Mouse (Mus musculus) cerebellum, postnatal 4 days (tissue): ENCODE measurements around the gene Sdad1.
A peak's percentile ranks its signal among the peaks of the same experiment; 100 is the strongest.

ENCODE experiments used
- DNase-seq, 2 experiments: peaks; one replicate each; pipeline ENCODE4 v3.0.0; 2022; ENCODE audit warnings: low spot score in 2 of 2, mixed read lengths in 1 of 2

Sdad1 gene

GRCm38 (mm10) chr5:92312046-92312715, 1.9 kb upstream of the Sdad1 start:
- peak; percentile 72 to 89 for DNase-seq

GRCm38 (mm10) chr5:92304291-92304690, 6.0 kb downstream of the Sdad1 start:
- no peak for DNase-seq

- DNase-seq = no peak
Observed at GRCm38 (mm10) chr5:92302149-92302840, 8.0 kb downstream of the Sdad1 start.

GRCm38 (mm10) chr5:92294525-92294924, 15.8 kb downstream of the Sdad1 start:
- DNase-seq = no peak

GRCm38 (mm10) chr5:92291652-92292414, 18.4 kb downstream of the Sdad1 start:
- no peak for DNase-seq

GRCm38 (mm10) chr5:92287840-92288239, 22.4 kb downstream of the Sdad1 start:
- DNase-seq = no peak

GRCm38 (mm10) chr5:92283107-92283506, 27.2 kb downstream of the Sdad1 start:
- no peak for DNase-seq

- no peak for DNase-seq
Observed at GRCm38 (mm10) chr5:92282571-92282970, 27.7 kb downstream of the Sdad1 start.

GRCm38 (mm10) chr5:92278942-92279537, 31.2 kb downstream of the Sdad1 start:
- no peak for DNase-seq

- peak; percentile 58 to 67 for DNase-seq
Observed at GRCm38 (mm10) chr5:92277437-92278394, 32.6 kb downstream of the Sdad1 start, which contains the start of gene Naaa. Gene Naaa, minus strand, starts transcription at chr5:92278170.

- DNase-seq = no peak
Observed at GRCm38 (mm10) chr5:92270496-92270895, 39.8 kb downstream of the Sdad1 start.

GRCm38 (mm10) chr5:92263761-92264359, 46.4 kb downstream of the Sdad1 start:
- DNase-seq = peak in 1 of 2 experiments; percentile 68

GRCm38 (mm10) chr5:92262646-92263045, 47.6 kb downstream of the Sdad1 start:
- no peak for DNase-seq

- DNase-seq = no peak
Observed at GRCm38 (mm10) chr5:92256218-92256617, 54.1 kb downstream of the Sdad1 start, which contains the start of gene Ppef2. Gene Ppef2, minus strand, starts transcription at chr5:92256278.

GRCm38 (mm10) chr5:92254476-92254875, 55.8 kb downstream of the Sdad1 start:
- no peak for DNase-seq

GRCm38 (mm10) chr5:92252797-92253343, 57.4 kb downstream of the Sdad1 start:
- peak in 1 of 2 experiments; percentile 38 for DNase-seq

- DNase-seq = no peak
Observed at GRCm38 (mm10) chr5:92252031-92252430, 58.2 kb downstream of the Sdad1 start.

GRCm38 (mm10) chr5:92248614-92249013, 61.7 kb downstream of the Sdad1 start:
- no peak for DNase-seq

GRCm38 (mm10) chr5:92245483-92245882, 64.8 kb downstream of the Sdad1 start:
- DNase-seq = no peak

- no peak for DNase-seq
Observed at GRCm38 (mm10) chr5:92244900-92245299, 65.4 kb downstream of the Sdad1 start.
